26 mouse cellular contexts compared by ENCODE assay signal in the genomic region with DNA sequence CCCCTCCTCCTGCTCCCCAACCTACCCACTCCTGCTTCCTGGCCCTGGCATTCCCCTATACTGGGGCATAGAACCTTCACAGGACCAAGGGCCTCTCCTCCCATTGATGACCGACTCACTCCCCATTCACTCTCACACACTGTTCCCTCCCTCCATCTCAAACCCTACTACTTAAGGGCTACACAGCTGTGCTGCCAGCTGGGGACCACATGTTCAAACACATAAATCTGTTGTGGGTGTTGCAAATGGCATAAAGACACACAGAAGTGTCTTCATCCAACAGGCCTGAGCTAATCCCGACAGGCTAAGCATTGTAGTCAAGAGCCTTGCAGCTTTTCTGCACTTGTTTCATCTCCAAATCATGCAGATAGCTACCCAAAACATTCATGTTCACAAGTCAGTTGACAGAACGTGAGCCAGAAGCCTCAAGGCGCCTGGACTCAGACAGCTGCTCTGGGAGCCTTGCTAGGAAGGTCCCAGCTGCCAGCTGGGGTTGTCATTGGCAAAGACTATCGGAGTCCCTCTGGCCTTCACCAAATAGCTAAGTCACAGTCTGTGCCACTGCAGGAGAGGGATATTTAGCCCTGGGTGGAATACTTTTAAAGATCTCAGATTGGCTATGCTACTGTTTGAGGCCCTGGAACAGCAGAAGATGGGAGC. TPM values are rescaled to one million over a fixed set of nuclear protein-coding genes. Genes with fewer than 3 reads are reported as not detected.
DNase-seq lines count a peak whose midpoint lies in the region; ATAC-seq and TF ChIP-seq lines count a peak whose summit lies in the region.
"Had no signal": no experiment of that assay in that cellular context is flagged by ENCODE, and none has a peak within 500 bp of the region (broad histone marks: within the 10 kb centered on the region; RNA-seq: fewer than 3 reads in every experiment).

No protein-coding gene starts in this region.

- H3K4me3 ChIP-seq in neural tube, embryonic 15.5 days (replicated peaks), result no peak overlapping the region
- no peak overlapping the region for H3K4me3 ChIP-seq in cerebellum, adult 2 months (replicated peaks; ENCODE audit: insufficient read depth, low read depth, low read length)
- H3K4me3 ChIP-seq: gastrocnemius, adult 2 months; heart, embryonic 10.5 days; hindbrain, embryonic 15.5 days; intestine, embryonic 15.5 days; limb, embryonic 12.5 days; liver, embryonic 12.5 days; megakaryocyte, embryonic 14.5 days; midbrain, embryonic 15.5 days had no signal

- H3K9ac ChIP-seq in neural tube, embryonic 15.5 days (replicated peaks), result no peak overlapping the region
- H3K9ac ChIP-seq: hindbrain, embryonic 15.5 days; intestine, embryonic 15.5 days; limb, embryonic 12.5 days; liver, embryonic 12.5 days; midbrain, embryonic 15.5 days had no signal

- 48% methylated on average over 5 of the region's 5 CpGs for WGBS in neural tube, embryonic 15.5 days
- 37% methylated on average over 5 of the region's 5 CpGs for WGBS in cerebellum, adult 2 months

- DNase-seq in heart, adult 11 months, result peak; percentile 89
- DNase-seq in heart, adult 8-10 months (ENCODE audit: low spot score), result no peak
- DNase-seq in neural tube, embryonic 10.5 days (ENCODE audit: extremely low spot score, low spot score), result peak; percentile 45
- peak; percentile 31 for DNase-seq in forelimb bud, embryonic 11.5 days (ENCODE audit: low read depth, low spot score)
- no peak for DNase-seq in cerebellum, adult 2 months
- no peak for DNase-seq in spleen, postnatal 4 days (ENCODE audit: low spot score in 2 of 2)
- DNase-seq: adrenal gland, postnatal 10 days; cerebellum, adult 9-11 months; gastrocnemius, adult 2 months; heart, postnatal 4 days; kidney, adult 9 months; kidney, postnatal 14 days; lung, adult 18-20 months; lung, postnatal 14 days; right cerebral cortex, postnatal 25 days; spleen, adult 18-20 months; thymus, postnatal 14 days had no signal

- ATAC-seq in neural tube, embryonic 15.5 days (ENCODE audit: low FRiP score), result no peak
- ATAC-seq: activated CD4-positive, CD25-positive, alpha-beta regulatory T cell, adult 4 months; intestine, embryonic 15.5 days; liver, embryonic 12.5 days; midbrain, embryonic 15.5 days had no signal

- H3K27ac ChIP-seq in neural tube, embryonic 15.5 days (replicated peaks), result no peak overlapping the region
- no peak overlapping the region for H3K27ac ChIP-seq in cerebellum, adult 2 months (ENCODE audit: insufficient read depth, low read length)
- H3K27ac ChIP-seq: gastrocnemius, adult 2 months; heart, embryonic 10.5 days; hindbrain, embryonic 15.5 days; intestine, embryonic 15.5 days; limb, embryonic 12.5 days; liver, embryonic 12.5 days; midbrain, embryonic 15.5 days had no signal

- no peak for TF ChIP-seq POLR2A in cerebellum, adult 2 months (IDR thresholded peaks at IDR 0.05; ENCODE audit: borderline replicate concordance, insufficient read depth, low read length)

- H3K36me3 ChIP-seq in neural tube, embryonic 15.5 days, result no peaks in the 10 kb centered on the region
- H3K36me3 ChIP-seq: heart, embryonic 10.5 days; hindbrain, embryonic 15.5 days; intestine, embryonic 15.5 days; limb, embryonic 12.5 days; liver, embryonic 12.5 days; midbrain, embryonic 15.5 days had no signal

- H3K9me3 ChIP-seq in neural tube, embryonic 15.5 days (replicated peaks), result no peaks in the 10 kb centered on the region; the same call in 1 of the 2 replicates
- H3K9me3 ChIP-seq: heart, embryonic 10.5 days; hindbrain, embryonic 15.5 days; intestine, embryonic 15.5 days; limb, embryonic 12.5 days; liver, embryonic 12.5 days; midbrain, embryonic 15.5 days had no signal

- H3K4me1 ChIP-seq in neural tube, embryonic 15.5 days, result no peaks in the 10 kb centered on the region
- no peaks in the 10 kb centered on the region for H3K4me1 ChIP-seq in cerebellum, adult 2 months (ENCODE audit: control insufficient read depth, insufficient read depth, low read length)
- H3K4me1 ChIP-seq: heart, embryonic 10.5 days; hindbrain, embryonic 15.5 days; intestine, embryonic 15.5 days; limb, embryonic 12.5 days; liver, embryonic 12.5 days; midbrain, embryonic 15.5 days had no signal

- no peak for TF ChIP-seq CTCF in cerebellum, adult 2 months (IDR thresholded peaks at IDR 0.05; ENCODE audit: borderline replicate concordance, insufficient read depth, low read depth, low read length)

- H3K4me2 ChIP-seq in neural tube, embryonic 15.5 days, result no peak overlapping the region
- H3K4me2 ChIP-seq: hindbrain, embryonic 15.5 days; intestine, embryonic 15.5 days; limb, embryonic 12.5 days; liver, embryonic 12.5 days; midbrain, embryonic 15.5 days had no signal

- H3K27me3 ChIP-seq in neural tube, embryonic 15.5 days (replicated peaks), result no peaks in the 10 kb centered on the region
- no peaks in the 10 kb centered on the region for H3K27me3 ChIP-seq in cerebellum, adult 2 months (ENCODE audit: control insufficient read depth, insufficient read depth, low read length)
- H3K27me3 ChIP-seq: hindbrain, embryonic 15.5 days; intestine, embryonic 15.5 days; limb, embryonic 12.5 days; liver, embryonic 12.5 days; midbrain, embryonic 15.5 days had no signal

RNA-seq across cellular contexts. Expression of gene Kcnh2, which starts 44.2 kb away (rescaled TPM):
- total RNA-seq in heart, adult 8-10 months (2022), result 10 to 100 TPM; 48.8 to 95.2 (median 71.0) TPM
- 12.7 and 18.2 TPM in 2 replicates for polyA plus RNA-seq in neural tube, embryonic 15.5 days (2015; fragmentation: Nextera tagmentation; extraction: Ambion mirVana)
- polyA plus RNA-seq in cerebellum, adult 2 months (2012; rRNA removed), result 83.3 and 85.2 TPM in 2 replicates

RNA-seq across cellular contexts. Expression of gene Nos3, which starts 57.4 kb away (rescaled TPM):
- 10 to 100 TPM; 21.4 to 26.9 (median 23.8) TPM for total RNA-seq in heart, adult 8-10 months (2022)
- polyA plus RNA-seq in neural tube, embryonic 15.5 days (2015; fragmentation: Nextera tagmentation; extraction: Ambion mirVana), result 9.3 and 10.6 TPM in 2 replicates
- 7.5 and 8.6 TPM in 2 replicates for polyA plus RNA-seq in cerebellum, adult 2 months (2012; rRNA removed)

Comparison
In these comparisons a context has a peak if more than half of its experiments do, and no peak if none do; other contexts are left out.
1. DNase-seq: peak in heart, adult 11 months (single experiment), neural tube, embryonic 10.5 days (single experiment) and forelimb bud, embryonic 11.5 days (single experiment); none in heart, adult 8-10 months (single experiment), cerebellum, adult 2 months (0 of 2) and spleen, postnatal 4 days (0 of 2).